Mouse (Mus musculus): ENCODE measurements around the gene Gm21750. TPM values are rescaled to one million over a fixed set of nuclear protein-coding genes. Genes with fewer than 3 reads are reported as not detected.

Gm21750 gene
- polyA plus RNA-seq, 1 experiment from 2014 or later = not detected

DNA sequence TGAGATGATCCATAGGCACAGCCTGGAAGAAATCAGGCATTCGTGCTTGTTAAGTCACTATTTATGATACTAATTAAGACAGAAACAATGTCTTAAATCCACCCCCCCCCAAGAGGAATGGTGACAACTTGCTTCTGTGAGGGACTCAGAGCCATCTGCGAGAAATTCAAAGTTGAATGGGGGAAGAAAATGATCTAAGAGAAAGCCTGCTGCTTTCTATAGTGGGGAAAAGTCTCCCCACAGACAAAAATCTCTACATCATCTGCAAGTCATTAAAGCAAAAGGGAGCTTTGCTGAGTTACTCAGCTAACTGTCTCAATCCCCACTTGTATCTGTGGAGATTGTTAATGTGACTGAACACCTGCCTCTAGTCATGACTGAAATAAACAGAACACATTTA lies 27.4 kb downstream of the Gm21750 start:
- peaks cover 4% of the 10 kb centered on the region; the same call in 1 of the 2 replicates for H3K9me3 ChIP-seq
- no peaks in the 10 kb centered on the region for H3K36me3 ChIP-seq
- H3K27me3 ChIP-seq = no peaks in the 10 kb centered on the region
- no peaks in the 10 kb centered on the region for H3K4me1 ChIP-seq
- no peak for ATAC-seq (ENCODE audit: insufficient number of reproducible peaks, insufficient read depth, low FRiP score, low TSS enrichment, low read depth)
- H3K4me2 ChIP-seq = no peak overlapping the region
- no peak overlapping the region for H3K27ac ChIP-seq
- H3K9ac ChIP-seq = no peak overlapping the region
- H3K4me3 ChIP-seq = no peak overlapping the region
- 29% methylated on average over 2 of the region's 2 CpGs for WGBS

- no peaks in the 10 kb centered on the region for H3K4me1 ChIP-seq
- H3K27ac ChIP-seq = no peak overlapping the region
- WGBS = 38% methylated on average over 1 of the region's 1 CpGs
- H3K4me3 ChIP-seq = no peak overlapping the region
- H3K27me3 ChIP-seq = 0 out of 2 replicates have a peak, but pooled peaks cover 3% of the 10 kb centered on the region
- H3K36me3 ChIP-seq = no peaks in the 10 kb centered on the region
- no peak for ATAC-seq (ENCODE audit: insufficient number of reproducible peaks, insufficient read depth, low FRiP score, low TSS enrichment, low read depth)
- no peaks in the 10 kb centered on the region for H3K9me3 ChIP-seq
- H3K4me2 ChIP-seq = no peak overlapping the region
- H3K9ac ChIP-seq = no peak overlapping the region
Observed at GRCm38 (mm10) chr14:73700256-73700655, 39.2 kb downstream of the Gm21750 start.

DNA sequence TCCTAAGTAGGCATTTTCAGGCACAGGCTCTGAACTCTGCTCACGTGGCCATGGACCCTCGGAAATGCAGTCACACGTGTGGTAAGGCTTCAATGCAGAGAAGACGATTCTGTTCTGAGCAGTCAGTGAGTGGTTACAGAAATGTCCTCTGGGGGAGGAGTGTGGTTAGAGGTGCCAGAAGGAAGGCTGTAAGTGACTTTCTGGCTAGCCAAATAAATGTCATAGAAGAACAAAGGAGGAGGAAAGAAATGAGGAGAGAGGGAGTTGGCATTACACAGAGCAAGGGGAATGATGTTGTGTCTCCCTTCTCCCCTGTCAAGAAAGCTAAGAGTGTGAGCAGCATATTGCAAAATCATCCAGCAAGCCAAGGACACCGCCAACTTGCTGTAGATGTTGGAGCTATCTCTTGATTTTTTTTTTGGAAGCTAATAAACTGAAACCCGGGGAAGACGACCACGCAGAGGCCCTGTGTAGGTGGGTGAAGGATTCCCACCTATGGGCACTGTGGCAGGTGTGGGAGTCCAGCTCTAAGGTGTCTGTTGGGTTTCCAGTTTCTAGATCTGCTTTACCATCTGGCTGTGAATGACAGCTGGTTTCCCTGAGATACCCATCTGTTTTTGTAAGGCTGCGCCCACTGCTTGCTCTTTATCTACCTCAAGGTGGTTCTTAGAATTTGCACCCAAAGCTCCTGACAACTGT lies 48.5 kb downstream of the Gm21750 start:
- no peak overlapping the region for H3K4me3 ChIP-seq
- no peaks in the 10 kb centered on the region for H3K4me1 ChIP-seq
- H3K4me2 ChIP-seq = no peak overlapping the region
- no peaks in the 10 kb centered on the region for H3K36me3 ChIP-seq
- 85% methylated on average over 9 of the region's 9 CpGs for WGBS
- H3K27me3 ChIP-seq = no peaks in the 10 kb centered on the region
- no peak overlapping the region for H3K27ac ChIP-seq
- ATAC-seq (ENCODE audit: insufficient number of reproducible peaks, insufficient read depth, low FRiP score, low TSS enrichment, low read depth) = no peak
- H3K9me3 ChIP-seq = 0 out of 2 replicates have a peak, but pooled peaks cover 8% of the 10 kb centered on the region
- H3K9ac ChIP-seq = no peak overlapping the region

Other genes with a start within 250 kb of the Gm21750 start
- gene Med4, start 151.2 kb upstream of the Gm21750 start, polyA plus RNA-seq (2015; fragmentation: Nextera tagmentation; extraction: Ambion mirVana) = 99.4 and 103 TPM in 2 replicates
- 99.0 and 101 TPM in 2 replicates for gene Sucla2, start 135.9 kb upstream of the Gm21750 start, polyA plus RNA-seq (2015; fragmentation: Nextera tagmentation; extraction: Ambion mirVana)
- gene Nudt15, start 113.0 kb upstream of the Gm21750 start, polyA plus RNA-seq (2015; fragmentation: Nextera tagmentation; extraction: Ambion mirVana) = 5.6 and 6.3 TPM in 2 replicates